Mouse (Mus musculus) liver, embryonic 12.5 days (tissue): ENCODE measurements around the gene Ms4a8a. TPM values are rescaled to one million over a fixed set of nuclear protein-coding genes. Genes with fewer than 3 reads are reported as not detected.

Experiments
- ATAC-seq: fragments of 200-750 bp; cut with Nextera tagmentation; 2 replicates; pipeline ENCODE4 v1.8.0; 2017; ENCODE audit warnings: moderate number of reproducible peaks, mild to moderate bottlenecking, moderate library complexity
- H3K27ac ChIP-seq: fragments of 300-500 bp; sonication (generic); 2 replicates; pipeline ENCODE4 v1.5.1; 2016; ENCODE audit warnings: mild to moderate bottlenecking
- H3K27me3 ChIP-seq: fragments of 300-500 bp; sonication (generic); replicated peaks from 2 replicates; pipeline ENCODE4 v1.6.1; 2016; ENCODE audit warnings: mild to moderate bottlenecking, moderate library complexity
- H3K36me3 ChIP-seq: fragments of 300-500 bp; sonication (generic); 2 replicates; pipeline ENCODE4 v1.6.1; 2016; ENCODE audit warnings: mild to moderate bottlenecking, moderate library complexity
- H3K4me1 ChIP-seq: fragments of 300-500 bp; sonication (generic); 2 replicates; pipeline ENCODE4 v1.6.1; 2016
- H3K4me2 ChIP-seq: fragments of 300-500 bp; sonication (generic); 2 replicates; pipeline ENCODE4 v1.6.1; 2016; ENCODE audit warnings: mild to moderate bottlenecking, moderate library complexity
- H3K4me3 ChIP-seq: fragments of 300-500 bp; sonication (generic); 2 replicates; pipeline ENCODE4 v1.5.1; 2016; ENCODE audit warnings: mild to moderate bottlenecking, moderate library complexity
- H3K9ac ChIP-seq: fragments of 300-500 bp; sonication (generic); 2 replicates; pipeline ENCODE4 v1.6.1; 2016; ENCODE audit warnings: mild to moderate bottlenecking, moderate library complexity
- H3K9me3 ChIP-seq: fragments of 300-500 bp; sonication (generic); replicated peaks from 2 replicates; pipeline ENCODE4 v1.6.1; 2016; ENCODE audit warnings: mild to moderate bottlenecking, moderate library complexity
- WGBS: fragments of 180-500 bp; shearing (Covaris S2); methylation state at CpG from one replicate; pipeline ENCODE4 v1.1.7; 2016; ENCODE audit not compliant: insufficient replicate concordance; 5-methylcytosine and 5-hydroxymethylcytosine counted together
- polyA plus RNA-seq: library from polyadenylated mRNA; unstranded; fragments of >200 nt; fragmentation: Nextera tagmentation; extraction: Ambion mirVana; gene quantifications from 2 replicates; pipeline ENCODE4 v1.2.1, GENCODE M21; 2016

Gene Ms4a8a
- polyA plus RNA-seq, 1 experiment from 2014 or later: not detected

GRCm38 (mm10) chr19:11053277-11053676, 27.6 kb downstream of the Ms4a8a start:
- 52% methylated on average over 3 of the region's 3 CpGs for WGBS
- no peak for ATAC-seq
- Histone ChIP-seq H3K4me2 (no peak overlapping the region), H3K27ac (no peak overlapping the region), H3K27me3 (no peaks in the 10 kb centered on the region), H3K36me3 (no peaks in the 10 kb centered on the region), H3K9me3 (no peaks in the 10 kb centered on the region), H3K4me1 (no peaks in the 10 kb centered on the region), H3K4me3 (no peak overlapping the region), H3K9ac (no peak overlapping the region)

- Histone ChIP-seq H3K4me1 (no peaks in the 10 kb centered on the region), H3K4me3 (no peak overlapping the region), H3K9ac (no peak overlapping the region), H3K4me2 (no peak overlapping the region), H3K36me3 (no peaks in the 10 kb centered on the region), H3K27me3 (no peaks in the 10 kb centered on the region), H3K9me3 (no peaks in the 10 kb centered on the region), H3K27ac (no peak overlapping the region)
- 50% methylated on average over 5 of the region's 5 CpGs for WGBS
- ATAC-seq: no peak
Observed at GRCm38 (mm10) chr19:11052877-11053276, 28.0 kb downstream of the Ms4a8a start.

GRCm38 (mm10) chr19:11050286-11050685, 30.6 kb downstream of the Ms4a8a start:
- ATAC-seq: no peak
- Histone ChIP-seq H3K36me3 (no peaks in the 10 kb centered on the region), H3K4me2 (no peak overlapping the region), H3K4me3 (no peak overlapping the region), H3K27ac (no peak overlapping the region), H3K4me1 (peaks cover 2% of the 10 kb centered on the region; the same call in 1 of the 2 replicates), H3K27me3 (no peaks in the 10 kb centered on the region), H3K9me3 (no peaks in the 10 kb centered on the region), H3K9ac (no peak overlapping the region)
- WGBS: 53% methylated on average over 2 of the region's 2 CpGs

DNA sequence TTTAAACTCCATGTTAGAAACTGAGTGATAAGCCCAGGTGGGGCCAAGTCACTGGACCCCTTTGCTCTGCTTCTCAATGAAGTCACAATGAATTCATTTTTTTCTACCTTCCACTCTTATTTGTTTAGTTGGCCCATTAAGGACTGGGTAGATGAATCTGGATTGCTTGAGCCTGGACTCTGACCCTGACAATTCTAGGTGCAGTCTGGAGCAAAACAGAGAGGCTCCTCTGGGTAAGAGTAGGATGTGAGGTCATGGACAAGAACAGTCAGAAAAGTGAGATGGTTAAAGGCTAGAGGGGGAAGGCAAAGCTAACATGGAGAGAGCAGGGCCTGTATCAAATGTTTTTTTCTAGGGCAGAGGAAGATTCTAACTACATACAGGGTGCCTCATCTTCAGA, 31.5 kb downstream of the Ms4a8a start:
- Histone ChIP-seq H3K27ac (no peak overlapping the region), H3K27me3 (no peaks in the 10 kb centered on the region), H3K9ac (no peak overlapping the region), H3K36me3 (no peaks in the 10 kb centered on the region), H3K4me2 (no peak overlapping the region), H3K9me3 (no peaks in the 10 kb centered on the region), H3K4me3 (no peak overlapping the region), H3K4me1 (peaks cover 9% of the 10 kb centered on the region)
- no peak for ATAC-seq

GRCm38 (mm10) chr19:11048503-11048902, 32.4 kb downstream of the Ms4a8a start:
- 90% methylated on average over 1 of the region's 1 CpGs for WGBS
- ATAC-seq: no peak
- H3K9ac ChIP-seq: no peak overlapping the region
- H3K4me2 ChIP-seq: no peak overlapping the region
- H3K27ac ChIP-seq: no peak overlapping the region
- no peaks in the 10 kb centered on the region for H3K36me3 ChIP-seq
- H3K27me3 ChIP-seq: no peaks in the 10 kb centered on the region
- no peaks in the 10 kb centered on the region for H3K9me3 ChIP-seq
- H3K4me1 ChIP-seq: peaks cover 9% of the 10 kb centered on the region
- H3K4me3 ChIP-seq: no peak overlapping the region

GRCm38 (mm10) chr19:11048009-11048408, 32.9 kb downstream of the Ms4a8a start:
- H3K27ac ChIP-seq: no peak overlapping the region
- WGBS: 34% methylated on average over 6 of the region's 6 CpGs

GRCm38 (mm10) chr19:11044996-11045711, 35.7 kb downstream of the Ms4a8a start:
- H3K27me3 ChIP-seq: no peaks in the 10 kb centered on the region
- WGBS: 6% methylated on average over 37 of the region's 40 CpGs
- H3K9ac ChIP-seq: no peak overlapping the region
- no peaks in the 10 kb centered on the region for H3K36me3 ChIP-seq
- no peak overlapping the region for H3K27ac ChIP-seq
- peaks cover 9% of the 10 kb centered on the region for H3K4me1 ChIP-seq
- H3K4me2 ChIP-seq: peak overlapping the region; percentile 57
- peak; percentile 99 for ATAC-seq
- H3K4me3 ChIP-seq: peak overlapping the region; percentile 31
- H3K9me3 ChIP-seq: no peaks in the 10 kb centered on the region

More at GRCm38 (mm10) chr19:11048009-11048408, 32.9 kb downstream of the Ms4a8a start:
- Histone ChIP-seq H3K4me1 (peaks cover 9% of the 10 kb centered on the region), H3K27me3 (no peaks in the 10 kb centered on the region), H3K36me3 (no peaks in the 10 kb centered on the region), H3K9ac (no peak overlapping the region), H3K9me3 (no peaks in the 10 kb centered on the region), H3K4me3 (no peak overlapping the region), H3K4me2 (no peak overlapping the region)
- ATAC-seq: no peak

DNA sequence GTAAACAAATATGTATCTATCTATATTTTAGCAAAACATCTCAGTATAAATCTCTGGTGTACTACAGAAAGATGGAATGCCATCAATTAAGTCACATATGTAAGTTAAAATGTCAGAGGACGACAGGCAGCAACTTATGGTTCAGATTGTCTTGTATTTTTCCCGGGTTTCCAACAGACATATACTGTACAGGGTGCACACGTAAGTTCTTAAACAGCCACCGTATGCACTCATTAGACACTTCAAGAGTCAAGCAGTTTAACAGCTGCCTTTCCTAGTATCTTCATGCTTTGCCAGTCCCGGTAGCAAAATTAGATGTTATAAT, 36.3 kb downstream of the Ms4a8a start:
- Histone ChIP-seq H3K27me3 (no peaks in the 10 kb centered on the region), H3K4me2 (peak overlapping the region; percentile 57), H3K9ac (no peak overlapping the region), H3K36me3 (no peaks in the 10 kb centered on the region), H3K27ac (no peak overlapping the region), H3K4me3 (peak overlapping the region; percentile 31), H3K9me3 (no peaks in the 10 kb centered on the region), H3K4me1 (peaks cover 9% of the 10 kb centered on the region)
- peak; percentile 48; the same call in 1 of the 2 replicates for ATAC-seq
- WGBS: 28% methylated on average over 5 of the region's 5 CpGs

GRCm38 (mm10) chr19:11037570-11037969, 43.3 kb downstream of the Ms4a8a start:
- Histone ChIP-seq H3K9me3 (no peaks in the 10 kb centered on the region), H3K4me3 (no peak overlapping the region), H3K27ac (no peak overlapping the region), H3K4me2 (no peak overlapping the region), H3K27me3 (no peaks in the 10 kb centered on the region), H3K36me3 (no peaks in the 10 kb centered on the region), H3K9ac (no peak overlapping the region), H3K4me1 (no peaks in the 10 kb centered on the region)
- ATAC-seq: no peak

- no peak for ATAC-seq
- Histone ChIP-seq H3K9me3 (no peaks in the 10 kb centered on the region), H3K27ac (no peak overlapping the region), H3K9ac (no peak overlapping the region), H3K4me1 (no peaks in the 10 kb centered on the region), H3K36me3 (no peaks in the 10 kb centered on the region), H3K4me2 (no peak overlapping the region), H3K4me3 (no peak overlapping the region), H3K27me3 (no peaks in the 10 kb centered on the region)
Observed at GRCm38 (mm10) chr19:11022382-11022781, 58.5 kb downstream of the Ms4a8a start.

GRCm38 (mm10) chr19:11017891-11018290, 63.0 kb downstream of the Ms4a8a start, which contains the start of gene Ms4a18:
Gene Ms4a18 (minus strand): TSS chr19:11018031.
- 64% methylated on average over 3 of the region's 3 CpGs for WGBS
- no peaks in the 10 kb centered on the region for H3K4me1 ChIP-seq
- ATAC-seq: no peak
- no peak within 1 kb of the TSS for H3K9ac ChIP-seq
- no peaks in the 10 kb centered on the region for H3K9me3 ChIP-seq
- no peaks in the 10 kb centered on the region for H3K36me3 ChIP-seq
- no peaks in the 10 kb centered on the region for H3K27me3 ChIP-seq
- H3K4me3 ChIP-seq: no peak within 1 kb of the TSS
- H3K4me2 ChIP-seq: no peak within 1 kb of the TSS
- H3K27ac ChIP-seq: no peak within 1 kb of the TSS
